Mouse (Mus musculus): ENCODE data around the gene Gipr. TPM values are rescaled to one million over a fixed set of nuclear protein-coding genes. Genes with fewer than 3 reads are reported as not detected.

Gipr gene
- total RNA-seq, 1 experiment from 2014 or later = not detected

DNA sequence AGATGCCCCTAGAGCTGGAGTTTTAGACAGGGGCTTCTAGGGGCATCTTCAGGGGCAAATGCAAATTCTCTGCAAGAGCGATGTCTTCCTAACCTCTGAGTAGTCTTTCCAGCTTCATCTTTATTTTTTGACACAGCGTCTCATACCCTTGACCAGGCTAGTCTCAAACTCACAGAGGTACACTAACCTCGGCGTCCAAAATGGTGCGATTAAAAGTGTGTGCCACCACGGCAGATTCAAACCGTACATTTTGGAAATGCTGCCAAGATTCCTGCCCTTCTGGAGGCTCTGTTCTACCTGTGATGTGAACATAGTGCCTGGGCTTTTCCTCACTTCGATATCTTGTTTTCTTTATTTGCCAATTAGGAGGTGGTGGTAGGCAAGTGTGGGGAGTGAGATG is 46.8 kb downstream of the Gipr start:
- ATAC-seq (ENCODE audit: extremely low read depth, insufficient number of reproducible peaks, low FRiP score, poor library complexity, severe bottlenecking) = no peak

DNA sequence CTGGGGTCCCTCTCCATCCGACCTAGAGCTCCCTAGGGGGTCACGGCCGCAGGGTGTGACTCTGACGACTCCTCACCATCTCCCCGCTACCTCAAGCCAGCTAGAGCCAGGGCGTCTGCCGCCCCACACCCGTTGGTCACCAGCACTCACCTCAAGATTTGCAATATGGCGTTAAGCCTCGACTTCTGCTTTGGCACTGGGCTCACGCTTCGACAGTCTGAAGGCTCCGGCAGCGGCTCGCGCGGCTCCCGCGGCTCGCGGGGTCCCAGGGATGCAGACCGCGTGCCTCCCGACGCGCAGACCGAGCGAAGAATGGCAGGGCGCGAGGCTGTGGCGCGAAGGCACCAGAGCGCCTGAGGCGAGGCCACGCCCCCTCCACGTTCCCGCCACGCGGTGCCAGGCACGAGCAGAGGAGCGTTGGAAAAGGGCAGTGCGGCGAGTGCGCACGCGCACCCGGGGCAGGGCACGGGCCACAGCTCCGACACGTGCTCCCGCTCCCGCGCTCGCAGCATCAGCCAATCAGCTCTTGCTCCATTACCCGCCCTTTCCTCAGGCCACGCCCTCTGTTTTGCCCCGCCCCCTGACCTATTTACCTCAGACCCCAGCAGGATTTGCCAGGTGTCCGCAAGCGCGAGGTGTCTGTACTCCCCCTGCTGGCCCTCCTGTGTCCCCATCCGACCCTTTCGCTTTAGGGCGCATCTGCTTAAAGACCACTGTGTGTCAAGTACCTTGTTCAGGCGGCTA is 47.7 kb downstream of the Gipr start, which contains the start of gene Gm4969:
Gene Gm4969 (minus strand): TSS at position 341 of the 744 bp plus-strand sequence.
- no peak for ATAC-seq (ENCODE audit: extremely low read depth, insufficient number of reproducible peaks, low FRiP score, poor library complexity, severe bottlenecking)

DNA sequence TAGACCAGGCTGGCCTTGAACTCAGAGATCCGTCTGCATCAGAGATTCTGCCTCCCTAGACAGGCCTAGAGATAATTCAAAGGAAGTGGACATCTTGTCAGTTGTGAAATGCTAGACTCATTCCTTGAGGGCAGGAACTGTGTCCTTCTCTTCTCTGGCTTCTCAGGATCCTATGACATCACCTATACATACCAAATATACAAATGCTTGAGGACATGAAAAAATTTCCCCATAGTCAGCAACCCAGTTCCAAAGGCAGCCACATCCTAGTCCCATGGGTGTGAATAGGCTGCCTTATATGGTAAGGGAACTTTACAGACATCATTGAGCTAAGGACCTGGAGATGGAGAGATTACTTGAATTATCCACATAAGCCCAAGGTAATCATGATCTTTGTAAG is 56.4 kb downstream of the Gipr start:
- ATAC-seq (ENCODE audit: extremely low read depth, insufficient number of reproducible peaks, low FRiP score, poor library complexity, severe bottlenecking) = no peak

DNA sequence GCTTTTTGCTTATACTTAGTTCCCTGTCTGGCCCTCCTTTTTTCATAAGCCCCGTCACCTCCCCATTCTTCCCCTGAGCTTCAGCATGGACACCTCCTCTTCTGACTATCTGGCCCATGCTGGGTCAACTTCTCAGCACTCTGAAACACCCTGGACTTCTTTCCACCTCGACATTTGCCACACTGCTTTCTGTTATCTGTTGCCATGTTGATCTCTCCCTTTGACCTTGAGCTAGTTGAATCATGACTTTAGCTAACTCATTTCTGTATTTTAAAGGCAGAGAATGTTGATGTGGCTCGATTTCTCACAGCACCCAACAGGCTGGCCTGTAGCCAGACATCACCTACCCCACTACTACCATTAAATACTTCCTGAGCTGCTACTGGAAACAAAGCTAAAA is 58.5 kb downstream of the Gipr start:
- no peak for ATAC-seq (ENCODE audit: extremely low read depth, insufficient number of reproducible peaks, low FRiP score, poor library complexity, severe bottlenecking)

Other genes starting within 250 kb of the Gipr start
- gene Nova2, start 240.2 kb downstream of the Gipr start, total RNA-seq (2017) = not detected in 2 replicates
- not detected in 2 replicates for gene Nanos2, start 178.7 kb downstream of the Gipr start, total RNA-seq (2017)
- gene Mypop, start 174.9 kb downstream of the Gipr start, total RNA-seq (2017) = 0.74 and 2.0 TPM in 2 replicates
- 13.2 and 16.9 TPM in 2 replicates for gene Irf2bp1, start 162.1 kb downstream of the Gipr start, total RNA-seq (2017)
- not detected in 2 replicates for gene Foxa3, start 142.6 kb downstream of the Gipr start, total RNA-seq (2017)
- gene Sympk, start 141.8 kb downstream of the Gipr start, total RNA-seq (2017) = 64.8 and 67.0 TPM in 2 replicates
- 0.35 and 0.37 TPM in 2 replicates for gene Rsph6a, start 111.4 kb downstream of the Gipr start, total RNA-seq (2017)
- 3.1 and 3.4 TPM in 2 replicates for gene Dmwd, start 89.9 kb downstream of the Gipr start, total RNA-seq (2017)
- gene Dmpk, start 82.3 kb downstream of the Gipr start, total RNA-seq (2017) = 1.4 and 2.1 TPM in 2 replicates
- 0.12 TPM in 1 of 2 replicates, not detected in the other for gene Six5, start 71.5 kb downstream of the Gipr start, total RNA-seq (2017)
- not detected in 2 replicates for gene Gm4969, start 47.8 kb downstream of the Gipr start, total RNA-seq (2017)
- gene Fbxo46, start 46.3 kb downstream of the Gipr start, total RNA-seq (2017) = 11.3 and 13.3 TPM in 2 replicates
- gene Qpctl, start 16.8 kb downstream of the Gipr start, total RNA-seq (2017) = 3.8 and 5.3 TPM in 2 replicates
- 26.4 and 33.0 TPM in 2 replicates for gene Snrpd2, start 16.4 kb downstream of the Gipr start, total RNA-seq (2017)
- 9.1 and 13.3 TPM in 2 replicates for gene Eml2, start 10.3 kb upstream of the Gipr start, total RNA-seq (2017)
- gene Gpr4, start 46.4 kb upstream of the Gipr start, total RNA-seq (2017) = 0.37 TPM in 1 of 2 replicates, not detected in the other
- gene Opa3, start 62.2 kb upstream of the Gipr start, total RNA-seq (2017) = 12.5 and 15.3 TPM in 2 replicates
- gene Vasp, start 105.7 kb upstream of the Gipr start, total RNA-seq (2017) = 400 and 419 TPM in 2 replicates
- gene Ppm1n, start 113.9 kb upstream of the Gipr start, total RNA-seq (2017) = not detected in 2 replicates
- gene Rtn2, start 116.5 kb upstream of the Gipr start, total RNA-seq (2017) = not detected in 2 replicates
- gene Fosb, start 143.9 kb upstream of the Gipr start, total RNA-seq (2017) = 60.5 and 64.4 TPM in 2 replicates
- gene Ercc1, start 178.7 kb upstream of the Gipr start, total RNA-seq (2017) = 19.6 and 28.2 TPM in 2 replicates
- 7.1 and 7.3 TPM in 2 replicates for gene Cd3eap, start 193.4 kb upstream of the Gipr start, total RNA-seq (2017)
- gene Ppp1r13l, start 193.6 kb upstream of the Gipr start, total RNA-seq (2017) = 0.12 and 0.37 TPM in 2 replicates
- gene Ercc2, start 215.9 kb upstream of the Gipr start, total RNA-seq (2017) = 27.4 and 30.1 TPM in 2 replicates
- 0.81 TPM in 1 of 2 replicates, not detected in the other for gene Klc3, start 238.0 kb upstream of the Gipr start, total RNA-seq (2017)
- gene Ckm, start 238.6 kb upstream of the Gipr start, total RNA-seq (2017) = not detected in 2 replicates